Mouse (Mus musculus) C2C12 (cell line): ENCODE measurements around the gene Art1. TPM values are rescaled to one million over a fixed set of nuclear protein-coding genes. Genes with fewer than 3 reads are reported as not detected.

ENCODE experiments used
- H3K27me3 ChIP-seq: one replicate; pipeline ENCODE4 v1.6.1; 2011; ENCODE audit not compliant: control insufficient read depth, insufficient read depth, insufficient read length
- H3K36me3 ChIP-seq: one replicate; pipeline ENCODE4 v1.6.1; 2011; ENCODE audit not compliant: control insufficient read depth, insufficient read depth
- H3K4me3 ChIP-seq: one replicate; pipeline ENCODE4 v1.5.1; 2011; ENCODE audit warnings: mild to moderate bottlenecking, control low read depth; ENCODE audit not compliant: poor library complexity, insufficient read depth, severe bottlenecking
- H3K79me2 ChIP-seq: one replicate; pipeline ENCODE4 v1.6.1; 2011; ENCODE audit not compliant: control insufficient read depth, insufficient read depth
- H3K79me3 ChIP-seq: one replicate; pipeline ENCODE4 v1.6.1; 2011; ENCODE audit warnings: low read depth, control low read depth
- H3ac ChIP-seq: one replicate; pipeline ENCODE3; 2011; ENCODE audit warnings: low read depth; ENCODE audit not compliant: control insufficient read depth, insufficient read length
- CEBPB ChIP-seq: IDR thresholded peaks from one replicate; pipeline ENCODE4 v1.6.1; 2011; ENCODE audit warnings: low read depth, mild to moderate bottlenecking, control low read depth, moderate library complexity
- CTCF ChIP-seq: IDR thresholded peaks from one replicate; pipeline ENCODE4 v1.5.1; 2011; ENCODE audit not compliant: control insufficient read depth, insufficient read depth, insufficient read length
- FOSL1 ChIP-seq: IDR thresholded peaks from one replicate; pipeline ENCODE4 v1.8.0; 2011; ENCODE audit warnings: mild to moderate bottlenecking, low read length; ENCODE audit not compliant: poor library complexity, insufficient read depth, severe bottlenecking
- MAX ChIP-seq: IDR thresholded peaks from one replicate; pipeline ENCODE4 v1.6.1; 2011; ENCODE audit warnings: mild to moderate bottlenecking, control low read depth
- MYOD1 ChIP-seq: IDR thresholded peaks from one replicate; pipeline ENCODE4 v1.6.1; 2011; ENCODE audit warnings: low read depth; ENCODE audit not compliant: control insufficient read depth, insufficient read length
- MYOG ChIP-seq: IDR thresholded peaks from one replicate; pipeline ENCODE4 v1.6.1; 2011; ENCODE audit not compliant: control insufficient read depth, insufficient read length; ENCODE audit errors: extremely low read depth
- USF1 ChIP-seq: IDR thresholded peaks from one replicate; pipeline ENCODE4 v1.6.1; 2011; ENCODE audit warnings: low read depth, mild to moderate bottlenecking, control low read depth, moderate library complexity
- polyA plus RNA-seq: library from polyadenylated mRNA; unstranded; fragments of >200 nt; fragmentation: generic; extraction: Trizol; gene quantifications from one replicate; pipeline ENCODE4 v1.2.1, GENCODE M21; 2012; ENCODE audit warnings: missing spikeins

Gene Art1
- polyA plus RNA-seq, 1 experiment, result 0.05 TPM

- H3K79me2 ChIP-seq, result peaks cover 49% of the 10 kb centered on the region
- H3K4me3 ChIP-seq, result peak overlapping the region; percentile 56
- H3K36me3 ChIP-seq, result peaks cover 7% of the 10 kb centered on the region
- TF ChIP-seq USF1 (peak; percentile 27), MYOD1 (no peak)
- H3K27me3 ChIP-seq, result no peaks in the 10 kb centered on the region
- H3ac ChIP-seq, result peak overlapping the region; percentile 44
- H3K79me3 ChIP-seq, result peaks cover 32% of the 10 kb centered on the region
Observed at GRCm38 (mm10) chr7:102066363-102066762, 35.2 kb upstream of the Art1 start.

GRCm38 (mm10) chr7:102076714-102077296 lies 24.7 kb upstream of the Art1 start:
- no peaks in the 10 kb centered on the region for H3K79me3 ChIP-seq
- TF ChIP-seq CTCF, result peak; percentile 6
- no peak for TF ChIP-seq CEBPB
- H3K4me3 ChIP-seq, result no peak overlapping the region
- H3K79me2 ChIP-seq, result no peaks in the 10 kb centered on the region
- H3K36me3 ChIP-seq, result peaks cover 45% of the 10 kb centered on the region
- no peaks in the 10 kb centered on the region for H3K27me3 ChIP-seq
- no peak overlapping the region for H3ac ChIP-seq

GRCm38 (mm10) chr7:102078517-102078916 lies 23.0 kb upstream of the Art1 start:
- Histone ChIP-seq H3K36me3 (peaks cover 45% of the 10 kb centered on the region), H3K79me3 (no peaks in the 10 kb centered on the region), H3ac (no peak overlapping the region), H3K27me3 (no peaks in the 10 kb centered on the region), H3K79me2 (no peaks in the 10 kb centered on the region), H3K4me3 (no peak overlapping the region)
- no peak for TF ChIP-seq USF1

GRCm38 (mm10) chr7:102080311-102080710 lies 21.2 kb upstream of the Art1 start:
- peaks cover 39% of the 10 kb centered on the region for H3K36me3 ChIP-seq
- no peaks in the 10 kb centered on the region for H3K27me3 ChIP-seq
- no peaks in the 10 kb centered on the region for H3K79me3 ChIP-seq
- no peak overlapping the region for H3ac ChIP-seq
- no peak overlapping the region for H3K4me3 ChIP-seq
- H3K79me2 ChIP-seq, result no peaks in the 10 kb centered on the region
- no peak for TF ChIP-seq FOSL1
- TF ChIP-seq MAX, result no peak
- no peak for TF ChIP-seq MYOG
- TF ChIP-seq CEBPB, result no peak
- TF ChIP-seq CTCF, result no peak
- no peak for TF ChIP-seq USF1
- TF ChIP-seq MYOD1, result no peak

GRCm38 (mm10) chr7:102081784-102082183 lies 19.8 kb upstream of the Art1 start:
- H3K4me3 ChIP-seq, result no peak overlapping the region
- no peak overlapping the region for H3ac ChIP-seq
- no peaks in the 10 kb centered on the region for H3K79me2 ChIP-seq
- H3K79me3 ChIP-seq, result no peaks in the 10 kb centered on the region
- peaks cover 35% of the 10 kb centered on the region for H3K36me3 ChIP-seq
- no peaks in the 10 kb centered on the region for H3K27me3 ChIP-seq
- TF ChIP-seq CTCF, result no peak
- TF ChIP-seq FOSL1, result no peak
- TF ChIP-seq MAX, result no peak
- no peak for TF ChIP-seq USF1
- TF ChIP-seq CEBPB, result no peak
- no peak for TF ChIP-seq MYOG
- no peak for TF ChIP-seq MYOD1

- Histone ChIP-seq H3K79me2 (no peaks in the 10 kb centered on the region), H3K79me3 (no peaks in the 10 kb centered on the region), H3ac (no peak within 1 kb of the TSS), H3K27me3 (no peaks in the 10 kb centered on the region), H3K36me3 (peaks cover 35% of the 10 kb centered on the region), H3K4me3 (no peak within 1 kb of the TSS)
- no peak for TF ChIP-seq MYOG
- no peak for TF ChIP-seq FOSL1
- no peak for TF ChIP-seq USF1
- no peak for TF ChIP-seq CTCF
- TF ChIP-seq MYOD1, result no peak
- TF ChIP-seq CEBPB, result no peak
- TF ChIP-seq MAX, result no peak
Observed at GRCm38 (mm10) chr7:102082816-102083215, 18.7 kb upstream of the Art1 start, which contains the start of gene Trpc2. Gene Trpc2, plus strand, starts transcription at chr7:102083116.
